Mouse (Mus musculus): ENCODE results near the gene Ush2a. TPM values are rescaled to one million over a fixed set of nuclear protein-coding genes. Genes with fewer than 3 reads are reported as not detected.

The Ush2a gene
- polyA plus RNA-seq, 1 experiment from 2014 or later: 0.06 TPM

GRCm38 (mm10) chr1:188659159-188659558 is 397.3 kb downstream of the Ush2a start:
- Histone ChIP-seq H3K27ac (ENCODE audit: low read length) (no peak overlapping the region), H3K27me3 (ENCODE audit: control insufficient read depth, insufficient read depth, low read depth, low read length) (no peaks in the 10 kb centered on the region), H3K9ac (ENCODE audit: low read depth, low read length) (no peak overlapping the region), H3K4me1 (ENCODE audit: control insufficient read depth, insufficient read depth, low read length) (peaks cover 14% of the 10 kb centered on the region), H3K9me3 (replicated peaks; ENCODE audit: control insufficient read depth, low read length, poor library complexity, severe bottlenecking) (no peaks in the 10 kb centered on the region), H3K36me3 (ENCODE audit: control insufficient read depth, insufficient read depth, low read length) (no peaks in the 10 kb centered on the region), H3K4me3 (ENCODE audit: low read depth, low read length) (no peak overlapping the region), H3K4me2 (ENCODE audit: low read length) (no peak overlapping the region)
- ATAC-seq: no peak
- 15% methylated on average over 3 of the region's 3 CpGs for WGBS

- Histone ChIP-seq H3K9ac (ENCODE audit: low read depth, low read length) (peak overlapping the region; percentile 10; the same call in 1 of the 2 replicates), H3K27me3 (ENCODE audit: control insufficient read depth, insufficient read depth, low read depth, low read length) (no peaks in the 10 kb centered on the region), H3K27ac (ENCODE audit: low read length) (no peak overlapping the region), H3K36me3 (ENCODE audit: control insufficient read depth, insufficient read depth, low read length) (no peaks in the 10 kb centered on the region), H3K4me3 (ENCODE audit: low read depth, low read length) (peak overlapping the region; percentile 6; the same call in 1 of the 2 replicates), H3K4me2 (ENCODE audit: low read length) (peak overlapping the region; percentile 41), H3K9me3 (replicated peaks; ENCODE audit: control insufficient read depth, low read length, poor library complexity, severe bottlenecking) (no peaks in the 10 kb centered on the region), H3K4me1 (ENCODE audit: control insufficient read depth, insufficient read depth, low read length) (peaks cover 14% of the 10 kb centered on the region)
- 8% methylated on average over 3 of the region's 3 CpGs for WGBS
- 0 out of 2 replicates have a peak, but pooled peaks have one; percentile 39 for ATAC-seq
These were observed 398.5 kb downstream of the Ush2a start for GRCm38 (mm10) chr1:188660339-188660738.

GRCm38 (mm10) chr1:188660882-188661281 is 399.1 kb downstream of the Ush2a start:
- no peak for ATAC-seq
- WGBS: 1% methylated on average over 8 of the region's 8 CpGs
- peak overlapping the region; percentile 10; the same call in 1 of the 2 replicates for H3K9ac ChIP-seq (ENCODE audit: low read depth, low read length)
- peaks cover 14% of the 10 kb centered on the region for H3K4me1 ChIP-seq (ENCODE audit: control insufficient read depth, insufficient read depth, low read length)
- H3K9me3 ChIP-seq (replicated peaks; ENCODE audit: control insufficient read depth, low read length, poor library complexity, severe bottlenecking): no peaks in the 10 kb centered on the region
- H3K4me2 ChIP-seq (ENCODE audit: low read length): peak overlapping the region; percentile 41
- no peaks in the 10 kb centered on the region for H3K27me3 ChIP-seq (ENCODE audit: control insufficient read depth, insufficient read depth, low read depth, low read length)
- H3K27ac ChIP-seq (ENCODE audit: low read length): no peak overlapping the region
- H3K36me3 ChIP-seq (ENCODE audit: control insufficient read depth, insufficient read depth, low read length): no peaks in the 10 kb centered on the region
- H3K4me3 ChIP-seq (ENCODE audit: low read depth, low read length): peak overlapping the region; percentile 6; the same call in 1 of the 2 replicates

GRCm38 (mm10) chr1:188667460-188667859 is 405.6 kb downstream of the Ush2a start:
- no peak for ATAC-seq

GRCm38 (mm10) chr1:188668513-188668912 is 406.7 kb downstream of the Ush2a start:
- Histone ChIP-seq H3K4me3 (ENCODE audit: low read depth, low read length) (no peak overlapping the region), H3K36me3 (ENCODE audit: control insufficient read depth, insufficient read depth, low read length) (no peaks in the 10 kb centered on the region), H3K27ac (ENCODE audit: low read length) (no peak overlapping the region), H3K9ac (ENCODE audit: low read depth, low read length) (no peak overlapping the region), H3K4me1 (ENCODE audit: control insufficient read depth, insufficient read depth, low read length) (no peaks in the 10 kb centered on the region), H3K4me2 (ENCODE audit: low read length) (no peak overlapping the region), H3K27me3 (ENCODE audit: control insufficient read depth, insufficient read depth, low read depth, low read length) (no peaks in the 10 kb centered on the region), H3K9me3 (replicated peaks; ENCODE audit: control insufficient read depth, low read length, poor library complexity, severe bottlenecking) (no peaks in the 10 kb centered on the region)
- 93% methylated on average over 12 of the region's 12 CpGs for WGBS
- no peak for ATAC-seq

More at GRCm38 (mm10) chr1:188667460-188667859, 405.6 kb downstream of the Ush2a start:
- Histone ChIP-seq H3K27ac (ENCODE audit: low read length) (no peak overlapping the region), H3K9ac (ENCODE audit: low read depth, low read length) (no peak overlapping the region), H3K9me3 (replicated peaks; ENCODE audit: control insufficient read depth, low read length, poor library complexity, severe bottlenecking) (no peaks in the 10 kb centered on the region), H3K4me2 (ENCODE audit: low read length) (no peak overlapping the region), H3K36me3 (ENCODE audit: control insufficient read depth, insufficient read depth, low read length) (no peaks in the 10 kb centered on the region), H3K4me1 (ENCODE audit: control insufficient read depth, insufficient read depth, low read length) (no peaks in the 10 kb centered on the region), H3K4me3 (ENCODE audit: low read depth, low read length) (no peak overlapping the region), H3K27me3 (ENCODE audit: control insufficient read depth, insufficient read depth, low read depth, low read length) (no peaks in the 10 kb centered on the region)
- 72% methylated on average over 8 of the region's 8 CpGs for WGBS

- H3K27ac ChIP-seq (ENCODE audit: low read length): no peak overlapping the region
- no peaks in the 10 kb centered on the region for H3K36me3 ChIP-seq (ENCODE audit: control insufficient read depth, insufficient read depth, low read length)
- H3K9me3 ChIP-seq (replicated peaks; ENCODE audit: control insufficient read depth, low read length, poor library complexity, severe bottlenecking): no peaks in the 10 kb centered on the region
- ATAC-seq: no peak
- H3K4me3 ChIP-seq (ENCODE audit: low read depth, low read length): no peak overlapping the region
- H3K27me3 ChIP-seq (ENCODE audit: control insufficient read depth, insufficient read depth, low read depth, low read length): no peaks in the 10 kb centered on the region
- H3K4me2 ChIP-seq (ENCODE audit: low read length): no peak overlapping the region
- no peak overlapping the region for H3K9ac ChIP-seq (ENCODE audit: low read depth, low read length)
- H3K4me1 ChIP-seq (ENCODE audit: control insufficient read depth, insufficient read depth, low read length): no peaks in the 10 kb centered on the region
- 51% methylated on average over 12 of the region's 12 CpGs for whole genome bisulfite sequencing
These were observed 411.0 kb downstream of the Ush2a start for GRCm38 (mm10) chr1:188672871-188673270.

GRCm38 (mm10) chr1:188674640-188675510 is 413.1 kb downstream of the Ush2a start:
- no peaks in the 10 kb centered on the region for H3K36me3 ChIP-seq (ENCODE audit: control insufficient read depth, insufficient read depth, low read length)
- no peak overlapping the region for H3K4me2 ChIP-seq (ENCODE audit: low read length)
- H3K4me3 ChIP-seq (ENCODE audit: low read depth, low read length): no peak overlapping the region
- H3K27ac ChIP-seq (ENCODE audit: low read length): no peak overlapping the region
- no peaks in the 10 kb centered on the region for H3K27me3 ChIP-seq (ENCODE audit: control insufficient read depth, insufficient read depth, low read depth, low read length)
- 87% methylated on average over 8 of the region's 8 CpGs for WGBS
- no peak overlapping the region for H3K9ac ChIP-seq (ENCODE audit: low read depth, low read length)
- H3K4me1 ChIP-seq (ENCODE audit: control insufficient read depth, insufficient read depth, low read length): no peaks in the 10 kb centered on the region
- no peak for ATAC-seq
- no peaks in the 10 kb centered on the region for H3K9me3 ChIP-seq (replicated peaks; ENCODE audit: control insufficient read depth, low read length, poor library complexity, severe bottlenecking)

GRCm38 (mm10) chr1:188675511-188675863 is 413.7 kb downstream of the Ush2a start:
- H3K4me1 ChIP-seq (ENCODE audit: control insufficient read depth, insufficient read depth, low read length): no peaks in the 10 kb centered on the region
- ATAC-seq: no peak
- H3K27ac ChIP-seq (ENCODE audit: low read length): no peak overlapping the region
- H3K36me3 ChIP-seq (ENCODE audit: control insufficient read depth, insufficient read depth, low read length): no peaks in the 10 kb centered on the region
- H3K27me3 ChIP-seq (ENCODE audit: control insufficient read depth, insufficient read depth, low read depth, low read length): no peaks in the 10 kb centered on the region
- 89% methylated on average over 10 of the region's 10 CpGs for WGBS
- no peak overlapping the region for H3K9ac ChIP-seq (ENCODE audit: low read depth, low read length)
- no peak overlapping the region for H3K4me3 ChIP-seq (ENCODE audit: low read depth, low read length)
- no peak overlapping the region for H3K4me2 ChIP-seq (ENCODE audit: low read length)
- H3K9me3 ChIP-seq (replicated peaks; ENCODE audit: control insufficient read depth, low read length, poor library complexity, severe bottlenecking): no peaks in the 10 kb centered on the region

GRCm38 (mm10) chr1:188678189-188678588 is 416.4 kb downstream of the Ush2a start:
- Histone ChIP-seq H3K27me3 (ENCODE audit: control insufficient read depth, insufficient read depth, low read depth, low read length) (no peaks in the 10 kb centered on the region), H3K4me3 (ENCODE audit: low read depth, low read length) (no peak overlapping the region), H3K4me1 (ENCODE audit: control insufficient read depth, insufficient read depth, low read length) (no peaks in the 10 kb centered on the region), H3K9me3 (replicated peaks; ENCODE audit: control insufficient read depth, low read length, poor library complexity, severe bottlenecking) (no peaks in the 10 kb centered on the region), H3K27ac (ENCODE audit: low read length) (no peak overlapping the region), H3K36me3 (ENCODE audit: control insufficient read depth, insufficient read depth, low read length) (no peaks in the 10 kb centered on the region), H3K9ac (ENCODE audit: low read depth, low read length) (no peak overlapping the region), H3K4me2 (ENCODE audit: low read length) (no peak overlapping the region)
- WGBS: 71% methylated on average over 8 of the region's 8 CpGs
- ATAC-seq: no peak

Measured in midbrain, embryonic 16.5 days (tissue).